Mouse (Mus musculus) embryonic facial prominence, embryonic 11.5 days (tissue): ENCODE measurements around the gene Zfp286. TPM values are rescaled to one million over a fixed set of nuclear protein-coding genes. Genes with fewer than 3 reads are reported as not detected.

Source experiments
- ATAC-seq: fragments of 200-750 bp; cut with Nextera tagmentation; replicated peaks from 2 replicates; pipeline ENCODE4 v1.8.0; 2017; ENCODE audit warnings: low read depth; ENCODE audit not compliant: insufficient number of reproducible peaks, low FRiP score, low TSS enrichment
- DNase-seq: peaks from one replicate; pipeline ENCODE4 v3.0.0-alpha.2; 2015; ENCODE audit warnings: low spot score
- H3K27ac ChIP-seq: fragments of 300-500 bp; sonication (generic); replicated peaks from 2 replicates; pipeline ENCODE4 v1.5.1; 2014; ENCODE audit warnings: mild to moderate bottlenecking, low read depth, low read length, control low read depth
- H3K27me3 ChIP-seq: fragments of 300-500 bp; sonication (generic); 2 replicates; pipeline ENCODE4 v1.6.1; 2014; ENCODE audit warnings: mild to moderate bottlenecking, low read length, moderate library complexity, mixed read lengths; ENCODE audit not compliant: control insufficient read depth, insufficient read depth
- H3K36me3 ChIP-seq: fragments of 300-500 bp; sonication (generic); replicated peaks from 2 replicates; pipeline ENCODE4 v1.6.1; 2014; ENCODE audit warnings: low read depth, mild to moderate bottlenecking, low read length, moderate library complexity, mixed read lengths; ENCODE audit not compliant: control insufficient read depth, insufficient read depth
- H3K4me1 ChIP-seq: fragments of 300-500 bp; sonication (generic); 2 replicates; pipeline ENCODE4 v1.6.1; 2014; ENCODE audit warnings: low read length, mixed read lengths; ENCODE audit not compliant: control insufficient read depth, insufficient read depth
- H3K4me2 ChIP-seq: fragments of 300-500 bp; sonication (generic); 2 replicates; pipeline ENCODE4 v1.6.1; 2014; ENCODE audit warnings: low read depth, mild to moderate bottlenecking, control low read depth, low read length, moderate library complexity
- H3K4me3 ChIP-seq: fragments of 300-500 bp; sonication (generic); 2 replicates; pipeline ENCODE4 v1.5.1; 2014; ENCODE audit warnings: low read depth, low read length, control low read depth
- H3K9ac ChIP-seq: fragments of 300-500 bp; sonication (generic); replicated peaks from 2 replicates; pipeline ENCODE4 v1.6.1; 2014; ENCODE audit warnings: mild to moderate bottlenecking, control low read depth, low read length
- H3K9me3 ChIP-seq: fragments of 300-500 bp; sonication (generic); replicated peaks from 2 replicates; pipeline ENCODE4 v1.6.1; 2016; ENCODE audit warnings: mild to moderate bottlenecking, low read length, inconsistent platforms, mixed read lengths; ENCODE audit not compliant: control insufficient read depth
- WGBS: fragments of 180-500 bp; shearing (Covaris S2); extraction: QIAGEN DNeasy Blood & Tissue Kit; methylation state at CpG from one replicate; pipeline ENCODE4 v1.1.7; 2014; 5-methylcytosine and 5-hydroxymethylcytosine counted together
- polyA plus RNA-seq: library from polyadenylated mRNA; unstranded; fragments of >200 nt; fragmentation: Nextera tagmentation; extraction: Ambion mirVana; gene quantifications from 2 replicates; pipeline ENCODE4 v1.2.1, GENCODE M21; 2014

Zfp286 gene
- polyA plus RNA-seq, 1 experiment from 2014 or later, result 34.3 TPM

DNA sequence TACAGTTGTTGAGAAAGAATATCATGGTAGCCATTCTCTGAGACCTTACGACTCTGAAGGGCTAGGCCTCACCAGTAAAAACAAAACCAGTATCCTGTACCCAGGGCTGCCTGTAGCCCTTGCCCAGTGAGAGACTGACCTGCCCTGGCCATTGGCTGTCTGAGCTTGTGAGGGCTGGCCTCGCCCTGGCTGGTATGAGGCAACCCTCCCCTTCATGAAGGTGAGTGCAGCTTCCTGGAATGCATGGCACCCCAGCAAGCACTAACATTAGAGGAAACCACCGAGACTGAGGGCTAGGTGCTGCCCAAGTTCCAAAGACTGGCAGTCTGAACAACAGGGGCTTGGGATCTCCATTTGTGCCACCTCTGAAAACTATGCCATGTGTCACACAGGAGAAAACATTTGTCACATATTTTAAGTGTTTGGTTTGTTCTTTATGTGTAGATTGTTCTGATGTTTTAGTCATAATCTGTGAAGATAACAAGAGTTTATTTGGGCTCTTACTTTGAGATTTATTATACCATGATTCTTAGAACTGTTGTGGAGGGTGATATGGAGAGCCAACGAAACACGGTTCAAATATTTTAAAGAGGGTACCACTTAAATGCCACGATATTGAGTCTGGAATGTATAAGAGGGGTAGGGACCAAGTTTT lies 24.8 kb upstream of the Zfp286 start:
- ATAC-seq (no peak), DNase-seq (no peak)
- no peak overlapping the region for H3K9ac ChIP-seq
- H3K9me3 ChIP-seq, result no peaks in the 10 kb centered on the region
- H3K27me3 ChIP-seq, result no peaks in the 10 kb centered on the region
- H3K4me1 ChIP-seq, result no peaks in the 10 kb centered on the region
- no peaks in the 10 kb centered on the region for H3K36me3 ChIP-seq
- H3K4me3 ChIP-seq, result no peak overlapping the region
- WGBS, result 68% methylated on average over 6 of the region's 6 CpGs
- no peak overlapping the region for H3K27ac ChIP-seq
- H3K4me2 ChIP-seq, result no peak overlapping the region

DNA sequence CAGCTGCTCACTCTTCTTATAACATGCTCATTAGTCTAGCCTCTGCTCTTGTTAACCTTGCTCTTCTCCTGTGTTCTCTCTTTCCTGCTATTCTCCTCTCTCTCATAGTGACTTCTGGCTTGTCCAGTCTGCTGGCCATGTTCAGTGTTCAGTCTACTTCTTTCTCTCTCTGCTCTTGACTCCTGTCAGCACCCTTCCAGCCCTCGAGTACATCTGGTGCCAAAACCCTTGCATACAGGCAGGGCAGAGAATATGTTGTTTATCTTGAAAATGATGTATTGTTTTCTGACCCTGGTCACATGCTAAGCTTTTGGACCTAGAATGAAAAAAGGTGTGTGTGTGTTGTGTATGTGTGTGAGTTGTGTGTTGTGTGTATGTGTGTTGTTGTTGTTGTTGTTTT lies 24.2 kb upstream of the Zfp286 start:
- ATAC-seq (no peak), DNase-seq (no peak)
- Histone ChIP-seq H3K27ac (no peak overlapping the region), H3K4me2 (no peak overlapping the region), H3K4me1 (no peaks in the 10 kb centered on the region), H3K36me3 (no peaks in the 10 kb centered on the region), H3K9ac (no peak overlapping the region), H3K4me3 (no peak overlapping the region), H3K9me3 (no peaks in the 10 kb centered on the region), H3K27me3 (no peaks in the 10 kb centered on the region)
- WGBS, result 56% methylated on average over 1 of the region's 1 CpGs

DNA sequence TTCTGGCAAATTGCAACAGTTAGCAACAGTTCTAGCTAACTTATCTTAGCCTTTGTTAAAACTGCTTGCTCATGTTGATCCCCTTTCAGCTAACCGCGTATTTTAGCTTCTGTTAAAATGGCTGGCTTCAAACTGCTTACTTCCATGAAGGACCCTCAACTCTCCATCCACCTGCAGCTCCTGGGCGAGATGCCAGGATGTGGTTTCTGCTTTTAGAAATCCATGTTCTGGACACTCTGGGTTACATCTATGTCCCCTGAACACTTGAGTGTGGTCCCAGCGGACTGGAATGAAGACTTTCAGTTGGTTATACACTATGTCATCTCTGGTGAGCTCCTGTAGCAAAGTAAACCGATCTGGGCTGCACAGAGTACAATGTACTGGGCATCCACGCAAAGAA lies 23.0 kb upstream of the Zfp286 start:
- no peaks in the 10 kb centered on the region for H3K4me1 ChIP-seq
- 91% methylated on average over 6 of the region's 6 CpGs for WGBS
- H3K4me3 ChIP-seq, result no peak overlapping the region
- no peak overlapping the region for H3K4me2 ChIP-seq
- H3K27ac ChIP-seq, result no peak overlapping the region
- H3K9ac ChIP-seq, result no peak overlapping the region
- no peaks in the 10 kb centered on the region for H3K27me3 ChIP-seq
- ATAC-seq (no peak), DNase-seq (no peak)
- H3K36me3 ChIP-seq, result no peaks in the 10 kb centered on the region
- no peaks in the 10 kb centered on the region for H3K9me3 ChIP-seq

DNA sequence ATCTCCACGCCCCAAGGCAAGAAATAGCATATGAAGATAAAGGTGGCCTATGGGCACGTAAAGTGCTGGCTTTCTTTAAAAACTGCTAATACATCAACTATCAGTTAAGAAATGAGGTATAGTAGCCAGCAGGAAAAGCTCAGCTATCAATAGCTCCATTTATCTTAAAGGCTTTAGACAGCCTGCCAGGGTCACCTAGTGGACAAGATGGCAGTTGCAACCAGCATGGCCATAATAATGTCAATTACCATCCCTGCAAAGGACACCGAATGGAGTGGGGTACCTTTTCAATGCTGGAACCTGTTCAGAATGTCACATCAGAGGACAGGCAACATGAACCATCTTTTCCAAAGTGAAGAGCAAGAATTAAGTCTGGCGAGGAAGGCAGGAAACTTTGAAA lies 19.9 kb upstream of the Zfp286 start:
- ATAC-seq (no peak), DNase-seq (peak; percentile 39)
- WGBS, result 61% methylated on average over 4 of the region's 4 CpGs
- H3K27ac ChIP-seq, result no peak overlapping the region
- H3K4me1 ChIP-seq, result no peaks in the 10 kb centered on the region
- H3K4me3 ChIP-seq, result no peak overlapping the region
- H3K27me3 ChIP-seq, result no peaks in the 10 kb centered on the region
- H3K36me3 ChIP-seq, result no peaks in the 10 kb centered on the region
- H3K9ac ChIP-seq, result no peak overlapping the region
- no peaks in the 10 kb centered on the region for H3K9me3 ChIP-seq
- H3K4me2 ChIP-seq, result no peak overlapping the region

DNA sequence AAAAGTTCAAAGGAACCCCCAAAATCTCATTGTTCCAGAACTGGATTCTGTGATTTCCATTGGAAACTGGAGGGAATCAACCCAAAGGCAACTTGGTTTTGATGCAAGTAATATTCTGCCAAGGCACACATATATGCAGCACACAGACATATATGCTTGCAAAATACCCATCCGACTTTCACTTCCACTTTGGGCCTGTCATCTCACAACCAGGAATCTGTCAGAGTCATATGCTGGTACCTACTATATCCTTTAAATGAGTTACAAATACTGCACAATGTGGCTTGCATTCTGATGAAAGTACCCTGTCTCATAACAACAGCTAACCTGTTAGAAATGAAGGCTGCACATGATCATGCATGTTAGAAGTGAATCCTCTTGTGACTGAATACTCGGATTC lies 18.7 kb upstream of the Zfp286 start:
- H3K9ac ChIP-seq, result no peak overlapping the region
- DNase-seq, result no peak
- WGBS, result 73% methylated on average over 2 of the region's 2 CpGs
- no peak overlapping the region for H3K4me2 ChIP-seq
- no peaks in the 10 kb centered on the region for H3K9me3 ChIP-seq
- H3K27me3 ChIP-seq, result no peaks in the 10 kb centered on the region
- ATAC-seq, result no peak
- no peak overlapping the region for H3K4me3 ChIP-seq
- no peaks in the 10 kb centered on the region for H3K36me3 ChIP-seq
- H3K4me1 ChIP-seq, result no peaks in the 10 kb centered on the region
- H3K27ac ChIP-seq, result no peak overlapping the region

DNA sequence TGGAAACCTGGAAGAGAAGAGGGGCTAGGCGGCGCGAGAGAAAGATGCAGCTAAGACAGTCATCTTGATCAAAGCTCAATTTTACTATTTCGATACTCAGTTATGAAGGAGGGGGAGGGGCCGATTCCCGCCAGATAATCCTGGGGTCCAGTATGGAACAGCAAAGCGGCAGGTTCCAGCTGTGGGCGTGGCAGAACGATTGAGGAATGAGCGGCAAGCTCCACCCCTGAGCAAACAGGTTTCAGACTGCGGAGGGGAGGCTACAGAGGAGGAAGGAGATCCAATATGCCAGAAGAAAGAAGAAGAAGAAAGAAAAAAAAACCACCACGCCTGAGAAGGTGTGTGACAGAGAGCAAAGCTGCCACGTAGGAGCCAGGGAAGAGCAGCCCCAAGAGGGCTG lies 14.9 kb upstream of the Zfp286 start:
- H3K4me3 ChIP-seq, result no peak overlapping the region
- H3K4me1 ChIP-seq, result no peaks in the 10 kb centered on the region
- no peaks in the 10 kb centered on the region for H3K27me3 ChIP-seq
- no peaks in the 10 kb centered on the region for H3K36me3 ChIP-seq
- WGBS, result 54% methylated on average over 13 of the region's 13 CpGs
- DNase-seq (no peak), ATAC-seq (no peak)
- no peak overlapping the region for H3K27ac ChIP-seq
- H3K4me2 ChIP-seq, result no peak overlapping the region
- H3K9me3 ChIP-seq, result no peaks in the 10 kb centered on the region
- H3K9ac ChIP-seq, result no peak overlapping the region

DNA sequence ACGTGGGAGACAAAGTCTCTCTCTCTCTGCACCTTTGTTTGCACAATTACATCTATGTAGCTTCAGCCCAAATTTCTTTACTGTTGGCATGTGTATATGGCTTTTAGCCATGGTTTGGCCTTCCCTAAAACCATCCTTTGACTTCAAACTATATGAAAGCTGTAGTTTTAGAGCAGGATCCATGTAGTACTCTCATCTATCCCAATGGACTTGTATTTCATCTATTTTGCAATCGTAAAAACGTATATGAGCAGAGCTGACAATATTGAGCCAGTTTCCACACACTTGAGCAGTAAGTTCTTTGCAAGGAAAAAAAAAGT lies 315 bp upstream of the Zfp286 start:
- Histone ChIP-seq H3K4me3 (peak overlapping the region; percentile 59), H3K36me3 (peaks cover 2% of the 10 kb centered on the region; the same call in 1 of the 2 replicates), H3K27me3 (no peaks in the 10 kb centered on the region), H3K27ac (no peak overlapping the region), H3K9me3 (no peaks in the 10 kb centered on the region), H3K4me2 (peak overlapping the region; percentile 68), H3K9ac (peak overlapping the region; percentile 43; the same call in 1 of the 2 replicates), H3K4me1 (no peaks in the 10 kb centered on the region)
- 58% methylated on average over 3 of the region's 3 CpGs for WGBS
- ATAC-seq (no peak), DNase-seq (no peak)

DNA sequence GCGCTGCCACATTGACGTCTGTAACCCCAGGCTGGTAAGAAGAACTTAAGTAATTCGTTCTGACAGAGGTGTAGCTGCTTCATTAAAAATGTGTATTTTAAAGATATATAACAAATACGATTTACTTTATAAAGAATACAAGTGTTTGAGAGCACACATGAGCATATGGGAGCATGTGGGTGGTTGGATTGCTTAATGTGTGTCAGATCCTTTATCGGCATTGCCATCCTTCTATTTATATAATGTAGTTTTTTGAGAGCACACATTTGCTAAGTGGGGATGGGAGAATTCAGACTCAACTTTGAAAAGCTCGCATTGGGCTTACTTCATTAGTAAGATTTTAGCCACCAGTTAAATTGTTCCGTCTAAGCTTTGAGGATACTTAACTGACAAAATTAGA lies 12.8 kb downstream of the Zfp286 start:
- WGBS, result 96% methylated on average over 7 of the region's 7 CpGs
- DNase-seq, result no peak
- Histone ChIP-seq H3K4me3 (no peak overlapping the region), H3K9me3 (peaks cover 16% of the 10 kb centered on the region), H3K4me1 (no peaks in the 10 kb centered on the region), H3K27me3 (no peaks in the 10 kb centered on the region), H3K27ac (no peak overlapping the region), H3K9ac (no peak overlapping the region), H3K36me3 (peaks cover 33% of the 10 kb centered on the region), H3K4me2 (no peak overlapping the region)
- no peak for ATAC-seq
